ENCODE assay signal across 19 mouse cellular contexts in the genomic region with DNA sequence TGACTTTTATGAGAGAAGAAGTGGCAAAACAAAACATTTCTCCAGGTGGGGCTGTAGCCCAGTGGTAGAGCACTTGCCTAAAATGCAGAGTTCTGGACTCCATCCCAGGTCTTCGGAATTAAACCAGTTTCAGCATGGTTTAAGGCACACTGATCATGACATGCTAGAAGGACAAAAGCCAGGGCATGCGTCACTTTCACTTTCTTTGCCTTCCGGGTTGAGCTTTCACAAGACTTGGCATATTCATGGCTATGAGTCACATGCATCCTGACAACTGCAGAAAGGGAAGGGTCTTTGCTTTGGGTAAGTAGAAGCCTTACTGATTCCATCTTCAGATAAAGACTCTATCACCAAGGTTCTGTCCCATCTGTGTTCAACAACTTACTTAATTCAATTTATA. TPM values are rescaled to one million over a fixed set of nuclear protein-coding genes. Genes with fewer than 3 reads are reported as not detected.
DNase-seq lines count a peak whose midpoint lies in the region; TF ChIP-seq lines count a peak whose summit lies in the region.
"Had no signal": no experiment of that assay in that cellular context is flagged by ENCODE, and none has a peak within 500 bp of the region (broad histone marks: within the 10 kb centered on the region; RNA-seq: fewer than 3 reads in every experiment).

No protein-coding gene starts in this region.

- H3K4me1 ChIP-seq in lung, adult 2 months (ENCODE audit: control insufficient read depth, insufficient read depth, low read length), result peaks cover 4% of the 10 kb centered on the region; the same call in 1 of the 2 replicates

- H3K79me2 ChIP-seq in myocyte (ENCODE audit: control insufficient read depth, insufficient read depth), result peaks cover 17% of the 10 kb centered on the region

- no peak overlapping the region for H3ac ChIP-seq in myocyte (ENCODE audit: control insufficient read depth, insufficient read length)

- H3K4me2 ChIP-seq in myocyte (ENCODE audit: low read depth), result peak overlapping the region; percentile 48
- H3K4me2 ChIP-seq: neural tube, embryonic 13.5 days had no signal

- peak; percentile 18 to 37 for DNase-seq in lung, adult 18-20 months
- DNase-seq in lung, adult 2 months, result no peak
- DNase-seq in adrenal gland, adult 8-10 months, result peak; percentile 76
- peak; percentile 10 to 30 for DNase-seq in heart, postnatal 36 days
- DNase-seq in spleen, adult 18-20 months, result no peak
- DNase-seq in kidney, adult 8-10 months, result no peak
- DNase-seq: cerebellum, adult 11 months; embryo, embryonic 11 days; left cerebral cortex, postnatal 4 days; midbrain, embryonic 14.5 days had no signal

- no peaks in the 10 kb centered on the region for H3K27me3 ChIP-seq in myocyte (ENCODE audit: control insufficient read depth, insufficient read depth, insufficient read length)
- H3K27me3 ChIP-seq: neural tube, embryonic 13.5 days had no signal

- 55% methylated on average over 3 of the region's 3 CpGs for WGBS in lung, adult 2 months

- no peak overlapping the region for H3K4me3 ChIP-seq in lung, adult 2 months (replicated peaks; ENCODE audit: extremely low read depth, low read depth, low read length)
- no peak overlapping the region for H3K4me3 ChIP-seq in myocyte
- H3K4me3 ChIP-seq: erythroblast, embryonic 14.5 days; neural tube, embryonic 13.5 days had no signal

- peaks cover 5% of the 10 kb centered on the region for H3K36me3 ChIP-seq in myocyte (ENCODE audit: control insufficient read depth, insufficient read depth)
- H3K36me3 ChIP-seq: neural tube, embryonic 13.5 days had no signal

- no peak for TF ChIP-seq CTCF in lung, adult 2 months (IDR thresholded peaks at IDR 0.05; ENCODE audit: insufficient read depth, low read length)

- intact Hi-C loops in heart, postnatal 36 days (cut with DNase I), result no loop called here

- TF ChIP-seq POLR2A in lung, adult 2 months (IDR thresholded peaks at IDR 0.05; ENCODE audit: borderline replicate concordance, extremely low read depth, low read depth, low read length), result no peak
- no peak for TF ChIP-seq POLR2A in myocyte (IDR thresholded peaks at IDR 0.05; ENCODE audit: insufficient read length, low read depth)

TF ChIP-seq in myocyte, 11 proteins besides CTCF, POLR2A, EP300 and RAD21:
- TF ChIP-seq SRF (IDR thresholded peaks at IDR 0.05; ENCODE audit: control insufficient read depth, insufficient read length, low read depth) (no peak), CEBPB (IDR thresholded peaks at IDR 0.05; ENCODE audit: insufficient read depth, poor library complexity, severe bottlenecking) (no peak), MYOG (IDR thresholded peaks at IDR 0.05; ENCODE audit: control insufficient read depth in 1 of 3, insufficient read depth in 1 of 3, insufficient read length in 2 of 3, low read depth in 2 of 3) (no peak), TCF3 (IDR thresholded peaks at IDR 0.05; ENCODE audit: insufficient read length, low read depth) (no peak), TCF12 (IDR thresholded peaks at IDR 0.05; ENCODE audit: insufficient read depth, poor library complexity, severe bottlenecking) (no peak), POLR2AphosphoS2 (IDR thresholded peaks at IDR 0.05; ENCODE audit: insufficient read length, low read depth) (no peak), REST (IDR thresholded peaks at IDR 0.05; ENCODE audit: insufficient read depth, insufficient read length) (no peak), MAX (IDR thresholded peaks at IDR 0.05; ENCODE audit: low read depth) (no peak), E2F4 (IDR thresholded peaks at IDR 0.05; ENCODE audit: insufficient read depth) (no peak), USF1 (IDR thresholded peaks at IDR 0.05; ENCODE audit: low read depth) (no peak), MYOD1 (IDR thresholded peaks at IDR 0.05; ENCODE audit: control insufficient read depth in 1 of 3, insufficient read length in 2 of 3, low read depth in 2 of 3) (no peak)

RNA-seq across cellular contexts. Expression of gene Zfp202, which starts 3.9 kb away (rescaled TPM):
- polyA plus RNA-seq in lung, adult 2 months (2012; rRNA removed), result 0.65 and 1.1 TPM in 2 replicates
- total RNA-seq in adrenal gland, adult 8-10 months (2022), result 1 to 10 TPM; 5.8 to 8.0 (median 6.7) TPM
- total RNA-seq in heart, postnatal 36 days (2021), result 1 to 10 TPM; 2.5 to 3.0 TPM
- polyA plus RNA-seq in myocyte (2012; fragmentation: generic; extraction: Trizol), result 2.4 TPM

RNA-seq across cellular contexts. Expression of gene Olfr986, which starts 15.3 kb away (rescaled TPM):
- polyA plus RNA-seq in lung, adult 2 months (2012; rRNA removed), result not detected in 2 replicates
- total RNA-seq in adrenal gland, adult 8-10 months (2022), result under 1 TPM in 1 of 4 experiments, not detected in 3; 0.08 TPM
- not detected for total RNA-seq in heart, postnatal 36 days (2021)
- not detected for polyA plus RNA-seq in myocyte (2012; fragmentation: generic; extraction: Trizol)
- total RNA-seq: heart, postnatal 14 days; left cerebral cortex, postnatal 4 days had no signal
- polyA plus RNA-seq: erythroblast, embryonic 14.5 days; intestine, postnatal 0 days; liver, embryonic 16.5 days; midbrain, embryonic 14.5 days; neural tube, embryonic 13.5 days had no signal

RNA-seq across cellular contexts. Expression of gene Tmem225, which starts 48.1 kb away (rescaled TPM):
- polyA plus RNA-seq in lung, adult 2 months (2012; rRNA removed), result not detected in 2 replicates
- not detected for total RNA-seq in adrenal gland, adult 8-10 months (2022)
- not detected for total RNA-seq in heart, postnatal 36 days (2021)
- polyA plus RNA-seq in myocyte (2012; fragmentation: generic; extraction: Trizol), result not detected
- total RNA-seq: ES-E14; heart, postnatal 14 days; layer of hippocampus, adult 18-20 months; left cerebral cortex, postnatal 4 days had no signal
- polyA plus RNA-seq: activated CD4-positive, CD25-positive, alpha-beta regulatory T cell, adult 4 months; erythroblast, embryonic 14.5 days; intestine, postnatal 0 days; liver, embryonic 16.5 days; midbrain, embryonic 14.5 days; neural tube, embryonic 13.5 days had no signal

Comparison
In these comparisons a context has a peak if more than half of its experiments do, and no peak if none do; other contexts are left out.
1. DNase-seq: peak in lung, adult 18-20 months (2 of 2), adrenal gland, adult 8-10 months (single experiment) and heart, postnatal 36 days (2 of 2); none in lung, adult 2 months (single experiment), spleen, adult 18-20 months (0 of 2) and kidney, adult 8-10 months (0 of 2).